8 mouse cellular contexts compared by ENCODE assay signal in genomic region chr11:120695641-120696040, GRCm38 (mm10). TPM values are rescaled to one million over a fixed set of nuclear protein-coding genes. Genes with fewer than 3 reads are reported as not detected.
A peak's percentile ranks its signal among the peaks of the same experiment; 100 is the strongest.
DNase-seq lines count a peak whose midpoint lies in the region; ATAC-seq and TF ChIP-seq lines count a peak whose summit lies in the region.
"Had no signal": no experiment of that assay in that cellular context is flagged by ENCODE, and none has a peak within 500 bp of the region (broad histone marks: within the 10 kb centered on the region; RNA-seq: fewer than 3 reads in every experiment).

No protein-coding gene starts in this region.

- no peaks in the 10 kb centered on the region for H3K9me3 ChIP-seq in lung, embryonic 15.5 days
- no peaks in the 10 kb centered on the region for H3K9me3 ChIP-seq in hindbrain, embryonic 12.5 days (replicated peaks)
- no peaks in the 10 kb centered on the region for H3K9me3 ChIP-seq in limb, embryonic 10.5 days (replicated peaks)
- H3K9me3 ChIP-seq in stomach, postnatal 0 days (ENCODE audit: control insufficient read depth, low read length): no peaks in the 10 kb centered on the region

- H3K4me1 ChIP-seq in lung, embryonic 15.5 days: peaks cover 32% of the 10 kb centered on the region
- H3K4me1 ChIP-seq in hindbrain, embryonic 12.5 days: peaks cover 18% of the 10 kb centered on the region
- peaks cover 65% of the 10 kb centered on the region for H3K4me1 ChIP-seq in limb, embryonic 10.5 days
- no peaks in the 10 kb centered on the region for H3K4me1 ChIP-seq in stomach, postnatal 0 days (replicated peaks; ENCODE audit: control insufficient read depth, insufficient read depth)

- H3K27ac ChIP-seq in lung, embryonic 15.5 days: peak overlapping the region; percentile 49
- peak overlapping the region; percentile 37; the same call in 1 of the 2 replicates for H3K27ac ChIP-seq in hindbrain, embryonic 12.5 days
- peak overlapping the region; percentile 85 for H3K27ac ChIP-seq in limb, embryonic 10.5 days
- H3K27ac ChIP-seq in stomach, postnatal 0 days (replicated peaks): peak overlapping the region; percentile 18; the same call in 1 of the 2 replicates

- WGBS in lung, embryonic 15.5 days: 32% methylated on average over 12 of the region's 12 CpGs
- 35% methylated on average over 12 of the region's 12 CpGs for WGBS in hindbrain, embryonic 12.5 days
- WGBS in limb, embryonic 10.5 days: 7% methylated on average over 12 of the region's 12 CpGs
- 44% methylated on average over 12 of the region's 12 CpGs for WGBS in stomach, postnatal 0 days

- H3K9ac ChIP-seq in lung, embryonic 15.5 days: no peak overlapping the region
- H3K9ac ChIP-seq in hindbrain, embryonic 12.5 days: peak overlapping the region; percentile 8; the same call in 1 of the 2 replicates
- no peak overlapping the region for H3K9ac ChIP-seq in stomach, postnatal 0 days (ENCODE audit: low read length)

- no peak for DNase-seq in lung, postnatal 25 days (ENCODE audit: low spot score)
- DNase-seq in limb, embryonic 10.5 days (ENCODE audit: low spot score): peak; percentile 88
- peak; percentile 15 for DNase-seq in stomach, postnatal 0 days (ENCODE audit: low spot score)
- no peak for DNase-seq in urinary bladder, postnatal 25 days (ENCODE audit: low spot score)
- no peak for DNase-seq in layer of hippocampus, adult 8-10 months (ENCODE audit: low spot score in 2 of 2)
- DNase-seq: thymus, postnatal 14 days had no signal

- no peaks in the 10 kb centered on the region for H3K27me3 ChIP-seq in lung, embryonic 15.5 days
- H3K27me3 ChIP-seq in hindbrain, embryonic 12.5 days: no peaks in the 10 kb centered on the region
- H3K27me3 ChIP-seq in limb, embryonic 10.5 days (ENCODE audit: low read depth, poor library complexity, severe bottlenecking): no peaks in the 10 kb centered on the region
- H3K27me3 ChIP-seq in stomach, postnatal 0 days (ENCODE audit: control insufficient read depth, insufficient read depth, low read length): no peaks in the 10 kb centered on the region

- 0 out of 2 replicates have a peak, but pooled peaks have one; percentile 39 for ATAC-seq in lung, embryonic 15.5 days (ENCODE audit: borderline replicate concordance, extremely low read depth, low FRiP score, low TSS enrichment)
- no peak for ATAC-seq in hindbrain, embryonic 12.5 days (ENCODE audit: low FRiP score)
- no peak for ATAC-seq in stomach, postnatal 0 days (ENCODE audit: low FRiP score, low TSS enrichment)

- peaks cover 15% of the 10 kb centered on the region for H3K36me3 ChIP-seq in lung, embryonic 15.5 days
- H3K36me3 ChIP-seq in hindbrain, embryonic 12.5 days: peaks cover 47% of the 10 kb centered on the region
- peaks cover 86% of the 10 kb centered on the region for H3K36me3 ChIP-seq in limb, embryonic 10.5 days
- H3K36me3 ChIP-seq in stomach, postnatal 0 days (ENCODE audit: control insufficient read depth, insufficient read depth, low read length): 0 out of 2 replicates have a peak, but pooled peaks cover 6% of the 10 kb centered on the region

- TF ChIP-seq CTCF in stomach, postnatal 0 days (IDR thresholded peaks at IDR 0.05; ENCODE audit: low read depth): no peak

- no peak overlapping the region for H3K4me3 ChIP-seq in lung, embryonic 15.5 days
- H3K4me3 ChIP-seq in hindbrain, embryonic 12.5 days: no peak overlapping the region
- H3K4me3 ChIP-seq in limb, embryonic 10.5 days: peak overlapping the region; percentile 29
- no peak overlapping the region for H3K4me3 ChIP-seq in stomach, postnatal 0 days (ENCODE audit: low read depth, low read length)

- no peak overlapping the region for H3K4me2 ChIP-seq in lung, embryonic 15.5 days
- no peak overlapping the region for H3K4me2 ChIP-seq in hindbrain, embryonic 12.5 days (replicated peaks)
- no peak overlapping the region for H3K4me2 ChIP-seq in stomach, postnatal 0 days (replicated peaks; ENCODE audit: low read depth)

- no peak for TF ChIP-seq EP300 in stomach, postnatal 0 days (optimal IDR thresholded peaks at IDR 0.05)

RNA-seq across cellular contexts. Expression of gene Cenpx, which starts 17.9 kb away (rescaled TPM):
- 160 and 167 TPM in 2 replicates for polyA plus RNA-seq in lung, embryonic 15.5 days (2015; fragmentation: Nextera tagmentation; extraction: Ambion mirVana)
- 106 and 113 TPM in 2 replicates for polyA plus RNA-seq in hindbrain, embryonic 12.5 days (2016; fragmentation: Nextera tagmentation; extraction: Ambion mirVana)
- 122 and 123 TPM in 2 replicates for polyA plus RNA-seq in limb, embryonic 10.5 days (2016; fragmentation: Nextera tagmentation; extraction: Ambion mirVana)
- polyA plus RNA-seq in stomach, postnatal 0 days (2015; fragmentation: Nextera tagmentation; extraction: Ambion mirVana): 123 and 127 TPM in 2 replicates
- total RNA-seq in layer of hippocampus, adult 8-10 months (2022): 10 to 100 TPM; 12.9 to 22.1 (median 17.2) TPM

RNA-seq across cellular contexts. Expression of gene Lrrc45, which starts 18.1 kb away (rescaled TPM):
- polyA plus RNA-seq in lung, embryonic 15.5 days (2015; fragmentation: Nextera tagmentation; extraction: Ambion mirVana): 57.9 and 59.9 TPM in 2 replicates
- polyA plus RNA-seq in hindbrain, embryonic 12.5 days (2016; fragmentation: Nextera tagmentation; extraction: Ambion mirVana): 75.3 and 78.8 TPM in 2 replicates
- polyA plus RNA-seq in limb, embryonic 10.5 days (2016; fragmentation: Nextera tagmentation; extraction: Ambion mirVana): 52.8 and 60.8 TPM in 2 replicates
- polyA plus RNA-seq in stomach, postnatal 0 days (2015; fragmentation: Nextera tagmentation; extraction: Ambion mirVana): 18.7 and 20.4 TPM in 2 replicates
- 10 to 100 TPM; 51.1 to 67.4 (median 65.7) TPM for total RNA-seq in layer of hippocampus, adult 8-10 months (2022)

RNA-seq across cellular contexts. Expression of gene Aspscr1, which starts 22.9 kb away (rescaled TPM):
- 138 and 143 TPM in 2 replicates for polyA plus RNA-seq in lung, embryonic 15.5 days (2015; fragmentation: Nextera tagmentation; extraction: Ambion mirVana)
- polyA plus RNA-seq in hindbrain, embryonic 12.5 days (2016; fragmentation: Nextera tagmentation; extraction: Ambion mirVana): 144 and 151 TPM in 2 replicates
- polyA plus RNA-seq in limb, embryonic 10.5 days (2016; fragmentation: Nextera tagmentation; extraction: Ambion mirVana): 166 and 171 TPM in 2 replicates
- polyA plus RNA-seq in stomach, postnatal 0 days (2015; fragmentation: Nextera tagmentation; extraction: Ambion mirVana): 74.1 and 81.1 TPM in 2 replicates
- total RNA-seq in layer of hippocampus, adult 8-10 months (2022): 10 to 100 TPM; 53.0 to 61.0 (median 55.6) TPM

RNA-seq across cellular contexts. Expression of gene Rac3, which starts 25.6 kb away (rescaled TPM):
- polyA plus RNA-seq in lung, embryonic 15.5 days (2015; fragmentation: Nextera tagmentation; extraction: Ambion mirVana): 54.9 and 60.5 TPM in 2 replicates
- polyA plus RNA-seq in hindbrain, embryonic 12.5 days (2016; fragmentation: Nextera tagmentation; extraction: Ambion mirVana): 98.4 and 99.9 TPM in 2 replicates
- 25.4 and 28.8 TPM in 2 replicates for polyA plus RNA-seq in limb, embryonic 10.5 days (2016; fragmentation: Nextera tagmentation; extraction: Ambion mirVana)
- 21.9 and 22.1 TPM in 2 replicates for polyA plus RNA-seq in stomach, postnatal 0 days (2015; fragmentation: Nextera tagmentation; extraction: Ambion mirVana)
- 10 to 100 TPM; 33.5 to 43.1 (median 37.5) TPM for total RNA-seq in layer of hippocampus, adult 8-10 months (2022)

RNA-seq across cellular contexts. Expression of gene Dcxr, which starts 31.4 kb away (rescaled TPM):
- polyA plus RNA-seq in lung, embryonic 15.5 days (2015; fragmentation: Nextera tagmentation; extraction: Ambion mirVana): 45.1 and 55.1 TPM in 2 replicates
- 11.6 and 12.2 TPM in 2 replicates for polyA plus RNA-seq in hindbrain, embryonic 12.5 days (2016; fragmentation: Nextera tagmentation; extraction: Ambion mirVana)
- polyA plus RNA-seq in limb, embryonic 10.5 days (2016; fragmentation: Nextera tagmentation; extraction: Ambion mirVana): 14.0 and 15.9 TPM in 2 replicates
- 56.3 and 58.4 TPM in 2 replicates for polyA plus RNA-seq in stomach, postnatal 0 days (2015; fragmentation: Nextera tagmentation; extraction: Ambion mirVana)
- 10 to 100 TPM in 3 of 4 experiments, 1 to 10 TPM in 1; 8.7 to 21.6 (median 14.5) TPM for total RNA-seq in layer of hippocampus, adult 8-10 months (2022)

Comparison
In these comparisons a context has a peak if more than half of its experiments do, and no peak if none do; other contexts are left out.
1. H3K27ac ChIP-seq: peak in every context shown above with its lines; median percentile 85 in limb, embryonic 10.5 days; 49 in lung, embryonic 15.5 days; 37 in hindbrain, embryonic 12.5 days; 18 in stomach, postnatal 0 days.
2. DNase-seq: peak in limb, embryonic 10.5 days (single experiment) and stomach, postnatal 0 days (single experiment); none in lung, postnatal 25 days (single experiment), urinary bladder, postnatal 25 days (single experiment) and layer of hippocampus, adult 8-10 months (0 of 2).